8 mouse cellular contexts compared by ENCODE assay signal in the genomic region with DNA sequence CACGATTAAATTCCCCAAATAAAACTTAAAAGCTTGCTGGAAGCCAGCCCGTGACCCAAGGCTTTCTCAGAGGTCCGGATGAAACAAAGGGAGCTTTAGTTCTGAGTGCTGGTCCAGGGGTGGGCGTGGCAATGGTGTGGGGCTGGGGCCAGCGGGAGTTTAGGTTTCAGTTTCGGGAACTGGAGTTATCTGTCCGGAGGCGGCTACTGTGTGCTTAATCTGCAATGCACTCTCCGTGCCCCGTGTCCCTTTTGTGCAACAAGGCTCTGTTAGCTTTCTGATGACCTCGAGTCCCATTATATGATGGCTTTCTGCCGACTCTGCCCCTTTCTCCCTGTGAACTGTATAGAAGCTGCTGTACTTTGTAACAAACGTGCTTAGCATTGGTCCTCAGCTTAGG. TPM values are rescaled to one million over a fixed set of nuclear protein-coding genes. Genes with fewer than 3 reads are reported as not detected.
DNase-seq lines count a peak whose midpoint lies in the region; ATAC-seq and TF ChIP-seq lines count a peak whose summit lies in the region.

No protein-coding gene starts in this region.

- no peaks in the 10 kb centered on the region for H3K36me3 ChIP-seq in hindbrain, embryonic 14.5 days (replicated peaks; ENCODE audit: control insufficient read depth, insufficient read depth)
- no peaks in the 10 kb centered on the region for H3K36me3 ChIP-seq in liver, embryonic 13.5 days

- H3K4me2 ChIP-seq in hindbrain, embryonic 14.5 days (replicated peaks) = peak overlapping the region; percentile 33
- H3K4me2 ChIP-seq in liver, embryonic 13.5 days = peak overlapping the region; percentile 57

- 0 out of 2 replicates have a peak, but pooled peaks cover 3% of the 10 kb centered on the region for H3K4me1 ChIP-seq in hindbrain, embryonic 14.5 days (replicated peaks; ENCODE audit: control insufficient read depth, insufficient read depth, low read length)
- peaks cover 24% of the 10 kb centered on the region for H3K4me1 ChIP-seq in liver, embryonic 13.5 days (replicated peaks)

- ATAC-seq in hindbrain, embryonic 14.5 days (ENCODE audit: low FRiP score) = no peak
- ATAC-seq in liver, embryonic 13.5 days (ENCODE audit: low read depth) = peak; percentile 58
- no peak for ATAC-seq in cerebellum, adult (ENCODE audit: insufficient number of reproducible peaks, low FRiP score, low TSS enrichment)

- no peaks in the 10 kb centered on the region for H3K27me3 ChIP-seq in hindbrain, embryonic 14.5 days (ENCODE audit: control insufficient read depth, insufficient read depth, low read length)
- 0 out of 2 replicates have a peak, but pooled peaks cover 3% of the 10 kb centered on the region for H3K27me3 ChIP-seq in liver, embryonic 13.5 days

- H3K9ac ChIP-seq in hindbrain, embryonic 14.5 days = no peak overlapping the region
- 0 out of 2 replicates have a peak overlapping the region, but pooled peaks have one; percentile 9 for H3K9ac ChIP-seq in liver, embryonic 13.5 days

- peak; percentile 16 to 18 for DNase-seq in B cell, adult 2 months
- peak; percentile 67 for DNase-seq in adrenal gland, postnatal 10 days
- peak; percentile 70 for DNase-seq in gastrocnemius, adult 2 months
- no peak for DNase-seq in hindbrain, embryonic 14.5 days (ENCODE audit: low spot score)
- no peak for DNase-seq in liver, embryonic 13.5 days
- peak; percentile 39 for DNase-seq in neural tube, embryonic 10.5 days (ENCODE audit: extremely low spot score, low spot score)
- DNase-seq in thymus, postnatal 4 days = no peak

- intact Hi-C loops in gastrocnemius, adult 2 months (cut with DNase I) = no loop called here

- TF ChIP-seq CTCF in gastrocnemius, adult 2 months (IDR thresholded peaks at IDR 0.05) = no peak

- H3K9me3 ChIP-seq in hindbrain, embryonic 14.5 days (ENCODE audit: control insufficient read depth, low read length) = no peaks in the 10 kb centered on the region
- H3K9me3 ChIP-seq in liver, embryonic 13.5 days (replicated peaks) = no peaks in the 10 kb centered on the region

- WGBS in hindbrain, embryonic 14.5 days = 13% methylated on average over 13 of the region's 13 CpGs
- 7% methylated on average over 13 of the region's 13 CpGs for WGBS in liver, embryonic 13.5 days (ENCODE audit: insufficient replicate concordance)

- H3K27ac ChIP-seq in gastrocnemius, adult 2 months = peak overlapping the region; percentile 71
- H3K27ac ChIP-seq in hindbrain, embryonic 14.5 days = no peak overlapping the region
- H3K27ac ChIP-seq in liver, embryonic 13.5 days = peak overlapping the region; percentile 43; the same call in 1 of the 2 replicates

- H3K4me3 ChIP-seq in gastrocnemius, adult 2 months = peak overlapping the region; percentile 62
- H3K4me3 ChIP-seq in hindbrain, embryonic 14.5 days (replicated peaks; ENCODE audit: low read length) = no peak overlapping the region
- H3K4me3 ChIP-seq in liver, embryonic 13.5 days (replicated peaks) = peak overlapping the region; percentile 32

RNA-seq across cellular contexts. Expression of a gene that starts 3.6 kb away (rescaled TPM):
- 1 to 10 TPM; 1.1 to 1.2 TPM for total RNA-seq in adrenal gland, postnatal 10 days (2021)
- total RNA-seq in gastrocnemius, adult 2 months (2021) = not detected
- polyA plus RNA-seq in hindbrain, embryonic 14.5 days (2014; fragmentation: Nextera tagmentation; extraction: Ambion mirVana) = 0.08 and 0.22 TPM in 2 replicates
- 0.36 and 0.37 TPM in 2 replicates for polyA plus RNA-seq in liver, embryonic 13.5 days (2015; fragmentation: Nextera tagmentation; extraction: Ambion mirVana)

RNA-seq across cellular contexts. Expression of a gene that starts 28.0 kb away (rescaled TPM):
- under 1 TPM in 1 of 2 experiments, not detected in 1; 0.55 TPM for total RNA-seq in adrenal gland, postnatal 10 days (2021)
- not detected for total RNA-seq in gastrocnemius, adult 2 months (2021)
- polyA plus RNA-seq in hindbrain, embryonic 14.5 days (2014; fragmentation: Nextera tagmentation; extraction: Ambion mirVana) = not detected in 2 replicates
- polyA plus RNA-seq in liver, embryonic 13.5 days (2015; fragmentation: Nextera tagmentation; extraction: Ambion mirVana) = not detected in 2 replicates

RNA-seq across cellular contexts. Expression of a gene that starts 40.0 kb away (rescaled TPM):
- under 1 TPM in 1 of 2 experiments, not detected in 1; 0.24 TPM for total RNA-seq in adrenal gland, postnatal 10 days (2021)
- 1 to 10 TPM; 1.1 to 6.9 TPM for total RNA-seq in gastrocnemius, adult 2 months (2021)
- polyA plus RNA-seq in hindbrain, embryonic 14.5 days (2014; fragmentation: Nextera tagmentation; extraction: Ambion mirVana) = not detected in 2 replicates
- polyA plus RNA-seq in liver, embryonic 13.5 days (2015; fragmentation: Nextera tagmentation; extraction: Ambion mirVana) = 0.21 and 0.23 TPM in 2 replicates

Comparison
In these comparisons a context has a peak if more than half of its experiments do, and no peak if none do; other contexts are left out.
1. DNase-seq: peak in B cell, adult 2 months (2 of 2), adrenal gland, postnatal 10 days (single experiment), gastrocnemius, adult 2 months (single experiment) and neural tube, embryonic 10.5 days (single experiment); none in hindbrain, embryonic 14.5 days (single experiment), liver, embryonic 13.5 days (single experiment) and thymus, postnatal 4 days (single experiment).